Mouse (Mus musculus) kidney, embryonic 14.5 days (tissue): ENCODE measurements around the gene Rcor1. TPM values are rescaled to one million over a fixed set of nuclear protein-coding genes. Genes with fewer than 3 reads are reported as not detected.

Experiments used
- ATAC-seq: fragments of 200-750 bp; cut with Nextera tagmentation; 2 replicates; pipeline ENCODE4 v1.8.0; 2017; ENCODE audit warnings: moderate number of reproducible peaks, mild to moderate bottlenecking, moderate TSS enrichment, moderate library complexity; ENCODE audit not compliant: low FRiP score, low TSS enrichment
- H3K27ac ChIP-seq: fragments of 300-500 bp; sonication (generic); 2 replicates; pipeline ENCODE4 v1.5.1; 2014; ENCODE audit warnings: low read depth, mild to moderate bottlenecking, low read length, moderate library complexity, mixed read lengths
- H3K27me3 ChIP-seq: fragments of 300-500 bp; sonication (generic); 2 replicates; pipeline ENCODE4 v1.6.1; 2014; ENCODE audit warnings: mild to moderate bottlenecking, low read length; ENCODE audit not compliant: control insufficient read depth, insufficient read depth
- H3K36me3 ChIP-seq: fragments of 300-500 bp; sonication (generic); 2 replicates; pipeline ENCODE4 v1.6.1; 2014; ENCODE audit warnings: low read length, mixed read lengths; ENCODE audit not compliant: control insufficient read depth, insufficient read depth
- H3K4me1 ChIP-seq: fragments of 300-500 bp; sonication (generic); 2 replicates; pipeline ENCODE4 v1.6.1; 2014; ENCODE audit warnings: low read length, mixed read lengths; ENCODE audit not compliant: control insufficient read depth, insufficient read depth
- H3K4me2 ChIP-seq: fragments of 300-500 bp; sonication (generic); replicated peaks from 2 replicates; pipeline ENCODE4 v1.6.1; 2014; ENCODE audit warnings: low read depth, mild to moderate bottlenecking, low read length
- H3K4me3 ChIP-seq: fragments of 300-500 bp; sonication (generic); 2 replicates; pipeline ENCODE4 v1.5.1; 2014; ENCODE audit warnings: mild to moderate bottlenecking, low read length
- H3K9ac ChIP-seq: fragments of 300-500 bp; sonication (generic); 2 replicates; pipeline ENCODE4 v1.6.1; 2014; ENCODE audit warnings: low read depth, mild to moderate bottlenecking, low read length, moderate library complexity
- H3K9me3 ChIP-seq: fragments of 300-500 bp; sonication (generic); 2 replicates; pipeline ENCODE4 v1.6.1; 2016; ENCODE audit warnings: low read length; ENCODE audit not compliant: control insufficient read depth
- WGBS: fragments of 180-500 bp; shearing (Covaris S2); extraction: QIAGEN DNeasy Blood & Tissue Kit; methylation state at CpG from one replicate; pipeline ENCODE4 v1.1.7; 2014; 5-methylcytosine and 5-hydroxymethylcytosine counted together
- polyA plus RNA-seq: library from polyadenylated mRNA; unstranded; fragments of >200 nt; fragmentation: Nextera tagmentation; extraction: Ambion mirVana; gene quantifications from 2 replicates; pipeline ENCODE4 v1.2.1, GENCODE M21; 2014

Rcor1 gene
- polyA plus RNA-seq, 1 experiment from 2014 or later: 17.4 TPM

- Histone ChIP-seq H3K4me1 (peaks cover 14% of the 10 kb centered on the region), H3K9me3 (no peaks in the 10 kb centered on the region), H3K36me3 (no peaks in the 10 kb centered on the region), H3K27me3 (no peaks in the 10 kb centered on the region), H3K4me2 (no peak overlapping the region), H3K27ac (no peak overlapping the region), H3K9ac (no peak overlapping the region), H3K4me3 (no peak overlapping the region)
- ATAC-seq: no peak
- WGBS: 89% methylated on average over 5 of the region's 5 CpGs
Observed at GRCm38 (mm10) chr12:111032839-111033238, 6.3 kb upstream of the Rcor1 start.

GRCm38 (mm10) chr12:111035182-111035824 is 3.8 kb upstream of the Rcor1 start:
- Histone ChIP-seq H3K4me2 (no peak overlapping the region), H3K27me3 (no peaks in the 10 kb centered on the region), H3K9ac (0 out of 2 replicates have a peak overlapping the region, but pooled peaks have one; percentile 7), H3K4me1 (peaks cover 16% of the 10 kb centered on the region), H3K4me3 (no peak overlapping the region), H3K36me3 (no peaks in the 10 kb centered on the region), H3K9me3 (no peaks in the 10 kb centered on the region), H3K27ac (no peak overlapping the region)
- WGBS: 64% methylated on average over 12 of the region's 12 CpGs
- no peak for ATAC-seq

- H3K4me2 ChIP-seq: no peak overlapping the region
- no peak for ATAC-seq
- no peaks in the 10 kb centered on the region for H3K9me3 ChIP-seq
- H3K9ac ChIP-seq: no peak overlapping the region
- H3K4me3 ChIP-seq: no peak overlapping the region
- no peaks in the 10 kb centered on the region for H3K36me3 ChIP-seq
- no peaks in the 10 kb centered on the region for H3K27me3 ChIP-seq
- H3K27ac ChIP-seq: no peak overlapping the region
- peaks cover 25% of the 10 kb centered on the region for H3K4me1 ChIP-seq
Observed at GRCm38 (mm10) chr12:111036198-111036775, 2.9 kb upstream of the Rcor1 start.

- H3K9me3 ChIP-seq: no peaks in the 10 kb centered on the region
Observed at GRCm38 (mm10) chr12:111037241-111038180, 1.6 kb upstream of the Rcor1 start.

DNA sequence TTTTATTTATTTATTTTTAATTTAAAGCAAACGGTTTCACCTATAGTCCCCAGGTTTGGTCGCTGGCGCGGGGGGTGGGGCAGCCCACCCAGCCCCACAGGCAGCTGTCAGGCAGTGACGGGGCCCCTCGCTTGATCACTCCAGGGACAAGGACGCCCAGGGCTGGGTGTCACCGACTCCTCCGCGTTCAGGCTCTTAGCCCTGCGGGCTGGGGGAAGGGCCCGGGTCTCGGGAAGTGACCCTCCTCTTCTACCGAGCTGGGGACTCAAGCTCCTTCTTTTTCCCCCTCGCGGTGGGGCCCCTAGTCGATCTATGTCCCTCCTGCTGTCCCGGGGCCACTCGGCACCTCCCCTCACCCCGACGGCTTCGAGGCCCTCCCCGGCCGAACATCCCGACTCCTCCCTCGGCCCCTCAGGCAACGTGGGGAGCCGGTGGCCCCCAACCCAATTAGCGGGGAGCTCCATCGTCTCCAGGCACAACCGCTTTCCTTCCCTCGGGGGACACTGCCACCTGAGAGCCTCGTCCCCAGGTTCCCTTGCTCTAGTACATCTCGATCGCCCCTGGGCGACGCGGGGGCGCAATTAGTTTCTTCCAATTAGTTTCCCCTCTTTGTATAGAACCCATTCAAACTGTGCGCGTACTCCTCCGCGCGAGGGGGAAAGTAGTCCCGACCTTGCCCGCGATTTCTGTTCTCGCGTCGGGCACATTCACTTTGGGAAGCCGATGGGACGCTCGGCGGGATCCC is 748 bp upstream of the Rcor1 start:
- Histone ChIP-seq H3K27ac (peak overlapping the region; percentile 100), H3K9ac (peak overlapping the region; percentile 87), H3K9me3 (no peaks in the 10 kb centered on the region), H3K4me1 (peaks cover 28% of the 10 kb centered on the region), H3K4me2 (peak overlapping the region; percentile 88), H3K36me3 (peaks cover 8% of the 10 kb centered on the region; the same call in 1 of the 2 replicates), H3K4me3 (peak overlapping the region; percentile 98), H3K27me3 (no peaks in the 10 kb centered on the region)
- ATAC-seq: peak; percentile 61
- 1% methylated on average over 54 of the region's 54 CpGs for WGBS

More at GRCm38 (mm10) chr12:111037241-111038180, 1.6 kb upstream of the Rcor1 start:
- H3K36me3 ChIP-seq: peaks cover 4% of the 10 kb centered on the region; the same call in 1 of the 2 replicates
- peak overlapping the region; percentile 100 for H3K27ac ChIP-seq
- H3K9ac ChIP-seq: peak overlapping the region; percentile 87; the same call in 1 of the 2 replicates
- peak overlapping the region; percentile 98 for H3K4me3 ChIP-seq
- no peak for ATAC-seq
- no peaks in the 10 kb centered on the region for H3K27me3 ChIP-seq
- H3K4me1 ChIP-seq: peaks cover 28% of the 10 kb centered on the region
- peak overlapping the region; percentile 88 for H3K4me2 ChIP-seq
- WGBS: 48% methylated on average over 18 of the region's 18 CpGs

- peak overlapping the region; percentile 98 for H3K4me3 ChIP-seq
- H3K36me3 ChIP-seq: peaks cover 10% of the 10 kb centered on the region; the same call in 1 of the 2 replicates
- no peaks in the 10 kb centered on the region for H3K27me3 ChIP-seq
- under 1% methylated on average over 60 of the region's 65 CpGs for WGBS
- peak overlapping the region; percentile 91 for H3K27ac ChIP-seq
- peaks cover 28% of the 10 kb centered on the region for H3K4me1 ChIP-seq
- peak overlapping the region; percentile 92 for H3K4me2 ChIP-seq
- ATAC-seq: no peak
- peak overlapping the region; percentile 98 for H3K9ac ChIP-seq
- no peaks in the 10 kb centered on the region for H3K9me3 ChIP-seq
Observed at GRCm38 (mm10) chr12:111039771-111040530, 800 bp downstream of the Rcor1 start.

DNA sequence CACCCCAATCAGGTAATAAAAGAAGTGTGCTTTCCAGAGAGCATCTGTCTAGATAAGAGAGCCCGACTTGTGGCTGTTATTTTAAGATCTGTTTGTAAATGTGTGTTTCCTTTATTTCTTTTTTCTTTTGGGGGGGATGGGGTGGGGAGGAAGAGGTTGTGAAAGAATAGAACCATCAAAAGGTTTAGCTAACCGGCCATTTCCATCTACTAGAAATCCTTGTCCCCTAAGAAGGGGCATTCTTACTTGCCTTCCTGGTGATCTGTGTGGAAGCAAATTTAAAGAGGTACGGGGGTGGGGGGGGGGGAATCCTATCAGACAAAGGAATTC is 1.3 kb downstream of the Rcor1 start:
- Histone ChIP-seq H3K36me3 (peaks cover 10% of the 10 kb centered on the region; the same call in 1 of the 2 replicates), H3K27ac (no peak overlapping the region), H3K9ac (peak overlapping the region; percentile 98; the same call in 1 of the 2 replicates), H3K4me2 (peak overlapping the region; percentile 92), H3K4me1 (peaks cover 24% of the 10 kb centered on the region), H3K9me3 (no peaks in the 10 kb centered on the region), H3K27me3 (no peaks in the 10 kb centered on the region), H3K4me3 (peak overlapping the region; percentile 98)
- 5% methylated on average over 3 of the region's 3 CpGs for WGBS
- no peak for ATAC-seq

DNA sequence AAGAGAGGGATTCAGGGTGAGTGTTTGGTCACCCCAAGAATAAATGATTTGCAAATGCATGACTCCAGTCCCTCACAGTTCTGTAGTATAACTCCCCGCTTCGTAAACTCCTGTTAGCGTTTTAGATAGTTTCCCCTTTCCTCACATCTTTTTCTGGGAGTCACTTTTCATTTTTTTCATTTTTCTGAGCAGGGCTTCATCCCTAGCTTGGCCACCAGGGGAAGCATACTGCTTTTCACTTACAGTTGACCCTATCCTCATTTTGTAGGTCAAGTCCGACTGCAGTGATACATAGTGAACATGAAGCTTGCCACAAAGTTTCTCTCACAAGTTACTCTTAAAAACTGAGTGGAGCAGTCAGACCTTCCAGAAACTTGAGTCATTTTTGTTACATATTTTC is 2.0 kb downstream of the Rcor1 start:
- no peaks in the 10 kb centered on the region for H3K27me3 ChIP-seq
- H3K4me3 ChIP-seq: peak overlapping the region; percentile 98
- peaks cover 10% of the 10 kb centered on the region; the same call in 1 of the 2 replicates for H3K36me3 ChIP-seq
- no peak for ATAC-seq
- peaks cover 21% of the 10 kb centered on the region for H3K4me1 ChIP-seq
- no peak overlapping the region for H3K9ac ChIP-seq
- WGBS: 31% methylated on average over 4 of the region's 4 CpGs
- H3K27ac ChIP-seq: no peak overlapping the region
- no peaks in the 10 kb centered on the region for H3K9me3 ChIP-seq
- H3K4me2 ChIP-seq: peak overlapping the region; percentile 92
